Mouse (Mus musculus) spleen, embryonic (tissue): ENCODE data around the gene Itfg1.

Experiments
- CTCF ChIA-PET: fragments of 350-600 bp; sonication (Branson Sonifier 250); formaldehyde crosslinking; loops from one replicate; lab custom pipeline; 2022; lab: Charles Lee

Gene Itfg1

DNA sequence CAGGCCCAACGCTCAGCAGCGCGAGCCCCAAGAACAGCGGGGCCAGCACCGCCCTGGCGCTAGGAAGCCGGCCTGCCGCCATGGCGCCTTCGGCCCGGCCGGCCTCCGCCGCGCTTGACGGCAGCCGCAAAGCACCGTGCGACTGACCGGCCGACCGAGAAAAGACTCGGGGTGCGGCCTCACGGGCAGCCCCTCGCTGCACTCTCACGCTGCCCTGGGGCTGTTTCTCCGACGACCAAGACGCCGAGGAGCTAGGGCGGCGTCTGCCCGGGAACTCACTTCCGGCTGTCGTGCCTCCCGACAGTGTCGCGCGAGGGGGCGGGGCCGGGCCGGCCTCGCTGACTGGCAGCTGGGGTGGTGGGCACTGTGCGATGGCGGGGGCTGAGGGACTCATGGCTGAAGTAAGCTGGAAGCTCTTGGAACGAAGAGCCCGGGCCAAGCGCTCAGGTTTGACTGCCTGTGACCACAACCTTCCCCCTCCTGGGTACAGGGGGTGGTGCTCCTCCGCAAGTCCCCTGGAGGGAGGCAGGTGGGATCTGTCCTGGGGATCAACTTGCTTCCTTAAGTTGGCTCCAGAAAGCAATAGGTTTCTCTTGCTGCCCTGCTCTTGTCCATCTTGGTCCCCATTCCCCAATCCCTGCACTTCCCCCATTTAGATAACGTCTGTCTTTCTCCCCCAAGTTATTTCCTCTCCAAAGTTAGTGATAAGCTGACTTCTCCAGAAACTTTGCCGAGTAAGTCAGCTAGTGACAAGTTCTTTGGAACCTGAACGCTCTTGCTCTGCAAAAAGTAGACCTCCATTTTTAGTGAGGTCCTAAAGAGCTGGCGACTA, at the start of gene Itfg1, which contains the start of gene Phkb:
Gene Itfg1 (minus strand): TSS at position 265 of the 832 bp plus-strand sequence.
Gene Phkb (plus strand): TSS at position 303 of the 832 bp plus-strand sequence.
- CTCF ChIA-PET, result interaction anchor here (0.9 to 1.0 kb wide), 2 partner anchors 15 to 948 kb away, joined by 3 read pairs; no protein-coding TSS in a partner anchor

GRCm38 (mm10) chr8:85884811-85885210, 44.1 kb upstream of the Itfg1 start:
- CTCF ChIA-PET, result no interaction called here

GRCm38 (mm10) chr8:85879624-85880023, 38.9 kb upstream of the Itfg1 start:
- CTCF ChIA-PET, result no interaction called here

- CTCF ChIA-PET, result no interaction called here
Observed at GRCm38 (mm10) chr8:85877976-85878375, 37.3 kb upstream of the Itfg1 start.

- CTCF ChIA-PET, result no interaction called here
Observed at GRCm38 (mm10) chr8:85871660-85872059, 30.9 kb upstream of the Itfg1 start.

- CTCF ChIA-PET, result no interaction called here
Observed at GRCm38 (mm10) chr8:85862381-85862780, 21.7 kb upstream of the Itfg1 start.

- CTCF ChIA-PET, result no interaction called here
Observed at GRCm38 (mm10) chr8:85860612-85861011, 19.9 kb upstream of the Itfg1 start.

- CTCF ChIA-PET, result interaction anchor here (0.7 kb wide), 1 partner anchor 84 kb away, joined by 21 read pairs; no protein-coding TSS in a partner anchor
Observed at GRCm38 (mm10) chr8:85857227-85857896, 16.6 kb upstream of the Itfg1 start.

- CTCF ChIA-PET, result no interaction called here
Observed at GRCm38 (mm10) chr8:85854220-85855123, 13.8 kb upstream of the Itfg1 start.

- CTCF ChIA-PET, result no interaction called here
Observed at GRCm38 (mm10) chr8:85845887-85846286, 5.2 kb upstream of the Itfg1 start.

GRCm38 (mm10) chr8:85841489-85841795, 721 bp upstream of the Itfg1 start:
- CTCF ChIA-PET, result interaction anchor here (1.0 kb wide), 1 partner anchor 14 kb away, joined by 3 read pairs; no protein-coding TSS in a partner anchor

DNA sequence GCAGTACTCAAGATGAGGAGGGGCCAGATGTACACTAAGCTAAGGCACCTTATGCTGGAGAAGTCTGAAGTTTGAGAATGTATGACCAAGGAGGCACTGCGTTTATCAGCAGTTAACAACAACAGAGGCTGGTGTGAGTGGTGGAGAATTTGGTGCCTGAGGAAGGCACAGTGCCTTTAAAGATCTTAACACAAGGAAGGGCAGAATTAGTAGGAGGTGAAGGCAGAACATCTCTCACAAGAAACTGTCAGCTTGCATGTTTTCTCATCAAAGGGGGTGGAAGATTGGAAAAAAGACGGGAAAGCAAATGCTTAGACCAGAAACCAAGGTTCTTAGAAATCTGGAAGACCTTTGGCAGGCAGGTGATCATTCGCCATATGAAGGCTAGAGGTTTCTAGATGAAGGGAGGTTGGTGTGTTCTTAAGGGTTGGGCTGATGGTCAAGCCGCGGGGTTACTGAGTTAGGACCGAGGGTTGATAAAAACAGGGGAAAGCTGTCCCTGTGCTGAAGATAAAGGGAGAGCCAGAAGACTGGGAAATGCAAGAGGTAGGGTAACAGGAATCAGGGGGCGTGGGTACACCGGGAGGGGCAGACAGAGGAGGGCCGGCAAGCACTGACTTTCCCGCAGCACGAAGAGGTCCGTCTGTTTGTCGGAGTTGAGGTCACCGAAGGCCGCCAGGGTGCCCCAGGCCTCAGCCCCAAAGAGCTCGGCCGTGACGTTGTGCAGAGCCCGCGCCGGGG, 635 bp downstream of the Itfg1 start:
- CTCF ChIA-PET, result interaction anchor here (0.9 kb wide), 1 partner anchor 947 kb away, joined by 3 read pairs; no protein-coding TSS in a partner anchor

- CTCF ChIA-PET, result no interaction called here
Observed at GRCm38 (mm10) chr8:85813621-85814020, 27.1 kb downstream of the Itfg1 start.

DNA sequence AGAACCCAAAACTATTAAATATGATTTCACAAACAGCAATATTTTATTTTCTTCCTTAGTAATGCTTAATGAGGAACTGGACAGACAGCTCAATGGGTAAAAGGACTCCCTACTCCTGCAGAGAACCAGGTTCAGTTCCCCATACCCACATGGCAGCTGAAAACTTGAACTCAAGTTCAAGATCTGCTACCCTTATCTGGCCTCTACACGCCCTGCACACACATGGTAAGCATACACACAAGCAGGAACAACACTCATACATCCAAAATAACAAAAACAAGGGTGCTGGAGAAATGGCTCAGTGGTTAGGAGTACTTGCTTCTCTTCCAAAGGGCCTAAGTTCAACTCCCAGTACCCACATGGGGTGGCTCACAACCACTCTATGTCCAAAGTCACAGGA, 39.3 kb downstream of the Itfg1 start:
- CTCF ChIA-PET, result no interaction called here

DNA sequence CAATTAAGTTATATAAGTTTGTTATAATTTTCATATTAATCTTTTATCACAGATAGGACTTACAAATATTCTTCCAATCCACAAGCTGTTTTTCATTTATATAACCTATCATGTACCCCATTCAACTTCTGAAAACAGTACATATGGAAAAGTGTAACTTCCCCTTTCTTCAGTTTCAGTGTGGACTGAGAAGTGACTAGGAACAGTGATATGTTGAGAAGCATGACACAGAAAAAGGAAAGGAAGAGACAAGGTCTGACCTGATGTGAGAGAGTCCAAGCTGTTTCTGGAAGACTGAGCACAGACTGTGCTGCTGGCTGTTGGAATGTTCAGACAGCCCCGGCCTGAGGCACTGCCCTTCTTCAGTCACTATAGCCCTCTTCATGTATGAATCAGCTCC, 40.6 kb downstream of the Itfg1 start:
- CTCF ChIA-PET, result no interaction called here

GRCm38 (mm10) chr8:85796392-85796791, 44.3 kb downstream of the Itfg1 start:
- CTCF ChIA-PET, result interaction anchor here (0.7 kb wide), 1 partner anchor 54 kb away, joined by 4 read pairs; no protein-coding TSS in a partner anchor

GRCm38 (mm10) chr8:85788341-85788740, 52.4 kb downstream of the Itfg1 start:
- CTCF ChIA-PET, result no interaction called here

DNA sequence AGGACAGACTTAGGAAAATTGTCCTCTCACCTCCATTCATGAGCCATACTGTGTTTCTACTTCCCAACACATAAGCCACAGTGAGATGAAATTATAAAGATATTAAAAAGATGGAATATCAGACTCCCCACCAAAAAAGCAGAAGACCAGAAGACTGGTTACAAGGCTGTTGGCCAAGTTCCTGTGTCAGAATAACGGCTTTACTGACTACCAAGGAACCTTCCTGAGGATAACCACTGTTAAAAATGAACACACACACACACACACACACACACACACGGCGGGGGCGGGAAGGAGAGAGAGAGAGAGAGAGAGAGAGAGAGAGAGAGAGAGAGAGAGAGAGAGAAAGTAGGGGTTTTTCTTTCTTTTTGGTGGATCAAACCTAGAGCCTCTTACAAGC, 52.8 kb downstream of the Itfg1 start:
- CTCF ChIA-PET, result no interaction called here

DNA sequence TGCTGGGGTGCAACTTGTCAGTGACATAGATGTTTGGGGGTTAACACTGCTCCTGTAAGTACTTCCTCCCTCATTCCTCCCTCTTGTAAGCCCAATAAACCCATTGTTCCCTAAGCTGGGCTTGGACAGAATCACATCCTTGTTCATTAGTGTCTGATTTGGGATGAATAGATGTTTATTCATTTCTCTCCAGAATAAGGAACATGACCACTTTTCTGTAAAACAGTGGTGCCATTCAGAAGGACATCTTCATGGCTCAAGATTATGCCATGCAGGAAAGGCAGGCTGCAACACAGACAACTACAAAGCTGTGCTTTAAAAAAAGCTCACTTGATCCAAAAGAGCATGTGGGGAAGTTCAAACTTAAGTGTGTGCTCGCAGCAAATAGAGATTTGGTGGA, 55.2 kb downstream of the Itfg1 start:
- CTCF ChIA-PET, result interaction anchor here (0.6 kb wide), 1 partner anchor 1356 kb away, joined by 3 read pairs; no protein-coding TSS in a partner anchor

GRCm38 (mm10) chr8:85783871-85784270, 56.9 kb downstream of the Itfg1 start:
- CTCF ChIA-PET, result no interaction called here

DNA sequence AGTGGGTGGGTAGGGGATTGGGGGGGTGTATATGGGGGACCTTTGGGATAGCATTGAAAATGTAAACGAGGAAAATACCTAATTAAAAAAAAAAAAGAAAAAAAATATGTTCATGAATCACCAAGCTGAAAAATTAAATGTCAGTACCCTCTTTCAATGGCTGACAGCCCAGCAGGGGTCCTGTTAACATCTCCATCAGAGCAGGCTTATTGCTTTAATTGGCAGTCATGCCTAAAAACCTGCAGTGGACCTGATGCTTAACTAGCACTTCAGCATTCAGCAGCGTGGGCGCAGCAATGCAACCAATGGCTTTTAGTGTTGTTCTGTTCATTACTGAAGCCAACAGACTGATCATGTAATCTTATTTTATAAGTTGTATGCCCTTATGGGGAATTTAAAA, 60.6 kb downstream of the Itfg1 start:
- CTCF ChIA-PET, result no interaction called here
